Mouse (Mus musculus) megakaryocyte, embryonic 14.5 days (primary cell): Measurements from ENCODE around the gene 9530053A07Rik.

Experiments
- FLI1 ChIP-seq: IDR thresholded peaks from 2 replicates; pipeline ENCODE4 v1.6.1; 2012; ENCODE audit warnings: low read length, inconsistent platforms, mixed read lengths
- GATA1 ChIP-seq: IDR thresholded peaks from 3 replicates; pipeline ENCODE4 v1.6.1; 2012; ENCODE audit warnings: mixed read lengths, low read length, inconsistent platforms, borderline replicate concordance

DNA sequence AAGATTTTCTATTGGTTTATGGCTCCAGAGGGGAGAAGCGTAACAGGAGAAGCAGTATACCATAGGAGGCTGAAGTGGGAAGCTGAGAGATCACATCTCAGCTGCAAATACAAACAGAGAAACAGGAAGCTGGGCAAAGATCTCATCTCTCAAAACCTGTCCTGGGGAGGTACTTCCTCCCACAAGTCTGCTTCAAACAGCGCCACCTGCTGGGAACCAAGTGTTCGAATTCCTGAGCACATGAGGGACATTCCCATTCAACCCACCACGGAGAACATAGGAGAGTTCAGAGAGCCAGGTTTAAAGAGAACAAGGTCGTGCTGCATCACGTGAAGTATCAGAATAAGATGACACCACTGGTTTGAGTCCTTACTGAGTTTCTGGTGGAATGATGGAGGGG is 36.1 kb downstream of the 9530053A07Rik start:
- no peak for TF ChIP-seq GATA1
- no peak for TF ChIP-seq FLI1
